Mouse (Mus musculus): ENCODE results near the gene Gemin5.

DNA sequence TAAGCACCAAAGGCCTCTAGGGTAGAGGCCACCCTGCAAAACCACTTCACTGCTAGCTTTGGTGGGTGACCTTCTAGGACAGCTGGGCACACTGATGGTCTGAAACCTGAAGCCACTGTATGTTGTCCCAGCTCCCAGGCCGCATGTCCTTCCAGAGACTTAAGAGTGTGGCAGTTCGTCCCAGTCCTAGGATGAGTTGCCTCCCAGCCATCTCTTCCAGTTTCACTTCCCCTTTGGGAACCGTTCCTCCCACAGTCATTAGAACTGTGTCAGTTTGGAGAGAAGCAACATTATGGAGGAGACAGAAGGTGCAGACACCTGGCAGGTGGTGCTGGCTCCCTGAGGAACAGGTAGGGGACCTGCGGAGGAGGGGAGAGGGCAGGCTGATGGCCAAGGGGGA is 75.8 kb downstream of the Gemin5 start:
- TF ChIP-seq HCFC1 (IDR thresholded peaks at IDR 0.05; ENCODE audit: low read depth, low read length) (no peak), POLR2A (IDR thresholded peaks at IDR 0.05; ENCODE audit: low read depth, low read length) (no peak), ZC3H11A (IDR thresholded peaks at IDR 0.05; ENCODE audit: low read depth, low read length) (no peak), MAFK (IDR thresholded peaks at IDR 0.05; ENCODE audit: insufficient replicate concordance, low read length) (no peak), ZNF384 (IDR thresholded peaks at IDR 0.05; ENCODE audit: low read depth, low read length) (no peak), CTCF (conservative IDR thresholded peaks at IDR 0.05 in 1 of 2, IDR thresholded peaks at IDR 0.05 in 1 of 2; ENCODE audit: low read depth in 2 of 2, low read length in 2 of 2) (no peak), JUND (conservative IDR thresholded peaks at IDR 0.05; ENCODE audit: low read depth, low read length) (no peak), POLR2AphosphoS2 (IDR thresholded peaks at IDR 0.05; ENCODE audit: low read depth, low read length) (no peak), TCF12 (IDR thresholded peaks at IDR 0.05; ENCODE audit: low read depth, low read length) (no peak), RAD21 (IDR thresholded peaks at IDR 0.05; ENCODE audit: low read depth, low read length) (no peak), MXI1 (IDR thresholded peaks at IDR 0.05; ENCODE audit: low read depth, low read length) (no peak), USF2 (conservative IDR thresholded peaks at IDR 0.05; ENCODE audit: low read depth, low read length) (no peak), USF1 (IDR thresholded peaks at IDR 0.05; ENCODE audit: low read depth, low read length) (no peak)

Data from CH12.LX (cell line).